Mouse (Mus musculus): ENCODE data around the gene Pak2. TPM values are rescaled to one million over a fixed set of nuclear protein-coding genes. Genes with fewer than 3 reads are reported as not detected.

Gene Pak2
- polyA plus RNA-seq, 1 experiment from 2014 or later = 33.9 TPM

DNA sequence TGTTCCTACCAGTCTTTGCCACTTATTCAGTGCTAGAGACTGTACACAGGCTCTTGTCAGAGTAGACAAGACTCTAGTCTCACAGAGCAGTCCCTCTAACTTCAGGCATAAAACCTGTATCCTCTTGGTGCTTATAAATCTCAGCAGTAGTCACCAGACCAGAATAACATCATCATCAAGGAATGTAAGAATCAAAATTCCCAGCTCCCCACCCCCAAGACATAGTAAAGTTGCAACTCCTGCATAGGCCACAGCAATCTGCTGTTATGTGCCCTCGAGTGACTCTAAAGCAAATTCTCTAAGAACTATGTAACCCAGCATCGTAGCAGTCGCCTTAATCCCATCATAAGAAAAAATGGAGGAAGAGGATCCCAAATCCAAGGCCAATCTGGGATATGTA lies 99.6 kb downstream of the Pak2 start:
- Histone ChIP-seq H3K9me3 (no peaks in the 10 kb centered on the region), H3K4me2 (no peak overlapping the region), H3K36me3 (peaks cover 40% of the 10 kb centered on the region), H3K4me1 (no peaks in the 10 kb centered on the region), H3K27me3 (no peaks in the 10 kb centered on the region), H3K9ac (no peak overlapping the region), H3K27ac (no peak overlapping the region), H3K4me3 (no peak overlapping the region)
- 82% methylated on average over 3 of the region's 3 CpGs for WGBS
- no peak for ATAC-seq (ENCODE audit: insufficient number of reproducible peaks, low FRiP score, low TSS enrichment, low read depth)

DNA sequence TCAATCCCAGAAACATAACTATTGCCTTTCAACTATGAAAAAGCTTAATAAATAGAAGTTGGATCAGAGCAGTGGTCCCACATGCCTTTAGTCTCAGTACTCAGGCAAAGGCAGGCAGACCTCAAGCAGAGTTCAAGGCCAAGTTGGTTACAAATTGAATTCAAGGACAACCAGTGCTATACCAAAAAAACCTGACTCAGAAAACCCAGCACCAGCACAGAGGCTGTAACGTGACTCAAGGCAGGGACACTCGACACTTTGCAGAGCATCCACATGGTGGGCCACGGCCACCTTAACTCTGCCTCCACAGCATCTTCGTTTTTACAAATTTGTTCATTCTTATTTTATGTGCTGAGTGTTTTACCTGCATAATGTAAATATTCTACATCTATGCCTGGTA lies 103.9 kb downstream of the Pak2 start:
- ATAC-seq (ENCODE audit: insufficient number of reproducible peaks, low FRiP score, low TSS enrichment, low read depth) = no peak
- Histone ChIP-seq H3K4me3 (no peak overlapping the region), H3K27me3 (no peaks in the 10 kb centered on the region), H3K4me1 (no peaks in the 10 kb centered on the region), H3K9ac (no peak overlapping the region), H3K27ac (no peak overlapping the region), H3K4me2 (no peak overlapping the region), H3K36me3 (peaks cover 59% of the 10 kb centered on the region), H3K9me3 (no peaks in the 10 kb centered on the region)
- 87% methylated on average over 4 of the region's 4 CpGs for WGBS

Small RNA genes lying within 50 kb of the gene (microRNA-seq; reads per million reads assigned to microRNA genes)
- gene Gm26269 = not detected

Other genes with a start within 250 kb of the Pak2 start
- 5.2 and 5.5 TPM in 2 replicates for gene Meltf, start 200.5 kb downstream of the Pak2 start, polyA plus RNA-seq (2015; fragmentation: Nextera tagmentation; extraction: Ambion mirVana)
- 0.49 and 0.91 TPM in 2 replicates for gene Pigz, start 145.5 kb downstream of the Pak2 start, polyA plus RNA-seq (2015; fragmentation: Nextera tagmentation; extraction: Ambion mirVana)
- 84.4 and 86.4 TPM in 2 replicates for gene 0610012G03Rik, start 130.8 kb downstream of the Pak2 start, polyA plus RNA-seq (2015; fragmentation: Nextera tagmentation; extraction: Ambion mirVana)
- gene Ncbp2, start 130.8 kb downstream of the Pak2 start, polyA plus RNA-seq (2015; fragmentation: Nextera tagmentation; extraction: Ambion mirVana) = 108 and 112 TPM in 2 replicates
- gene Senp5, start 76.1 kb downstream of the Pak2 start, polyA plus RNA-seq (2015; fragmentation: Nextera tagmentation; extraction: Ambion mirVana) = 12.6 and 13.0 TPM in 2 replicates
- gene Pigx, start 20.4 kb upstream of the Pak2 start, polyA plus RNA-seq (2015; fragmentation: Nextera tagmentation; extraction: Ambion mirVana) = 83.1 and 89.3 TPM in 2 replicates
- gene Cep19, start 20.5 kb upstream of the Pak2 start, polyA plus RNA-seq (2015; fragmentation: Nextera tagmentation; extraction: Ambion mirVana) = 23.1 and 25.5 TPM in 2 replicates
- gene Nrros, start 86.3 kb upstream of the Pak2 start, polyA plus RNA-seq (2015; fragmentation: Nextera tagmentation; extraction: Ambion mirVana) = 21.3 and 23.0 TPM in 2 replicates
- gene Bex6, start 100.5 kb upstream of the Pak2 start, polyA plus RNA-seq (2015; fragmentation: Nextera tagmentation; extraction: Ambion mirVana) = 0.20 TPM in 1 of 2 replicates, not detected in the other
- gene Fbxo45, start 167.8 kb upstream of the Pak2 start, polyA plus RNA-seq (2015; fragmentation: Nextera tagmentation; extraction: Ambion mirVana) = 9.5 and 11.6 TPM in 2 replicates
- 19.9 and 22.0 TPM in 2 replicates for gene Wdr53, start 167.9 kb upstream of the Pak2 start, polyA plus RNA-seq (2015; fragmentation: Nextera tagmentation; extraction: Ambion mirVana)
- gene Smco1, start 192.1 kb upstream of the Pak2 start, polyA plus RNA-seq (2015; fragmentation: Nextera tagmentation; extraction: Ambion mirVana) = 0.20 TPM in 1 of 2 replicates, not detected in the other
- gene Rnf168, start 198.1 kb upstream of the Pak2 start, polyA plus RNA-seq (2015; fragmentation: Nextera tagmentation; extraction: Ambion mirVana) = 29.8 and 31.4 TPM in 2 replicates